Mouse (Mus musculus) hindbrain, embryonic 14.5 days (tissue): ENCODE measurements around the gene Rpl10a. TPM values are rescaled to one million over a fixed set of nuclear protein-coding genes. Genes with fewer than 3 reads are reported as not detected.
"Not testable (repeated sequence)": the region's sequence is repeated elsewhere in the genome, so short reads cannot be mapped to it uniquely, and the experiment has no call there.

Experiments used
- ATAC-seq: fragments of 200-750 bp; cut with Nextera tagmentation; 2 replicates; pipeline ENCODE4 v1.8.0; 2017; ENCODE audit warnings: moderate number of reproducible peaks, mild to moderate bottlenecking, moderate TSS enrichment, moderate library complexity; ENCODE audit not compliant: low FRiP score
- DNase-seq: peaks from one replicate; pipeline ENCODE4 v3.0.0-alpha.2; 2015; ENCODE audit warnings: low spot score
- H3K27ac ChIP-seq: fragments of 300-500 bp; sonication (generic); 2 replicates; pipeline ENCODE4 v1.5.1; 2014; ENCODE audit warnings: mild to moderate bottlenecking, moderate library complexity
- H3K27me3 ChIP-seq: fragments of 300-500 bp; sonication (generic); 2 replicates; pipeline ENCODE4 v1.6.1; 2014; ENCODE audit warnings: mild to moderate bottlenecking, low read length, mixed read lengths; ENCODE audit not compliant: control insufficient read depth, insufficient read depth
- H3K36me3 ChIP-seq: fragments of 300-500 bp; sonication (generic); replicated peaks from 2 replicates; pipeline ENCODE4 v1.6.1; 2014; ENCODE audit not compliant: control insufficient read depth, insufficient read depth
- H3K4me1 ChIP-seq: fragments of 300-500 bp; sonication (generic); replicated peaks from 2 replicates; pipeline ENCODE4 v1.6.1; 2014; ENCODE audit warnings: antibody characterized with exemption, low read length, mixed read lengths; ENCODE audit not compliant: control insufficient read depth, insufficient read depth
- H3K4me2 ChIP-seq: fragments of 300-500 bp; sonication (generic); replicated peaks from 2 replicates; pipeline ENCODE4 v1.6.1; 2014; ENCODE audit warnings: mild to moderate bottlenecking, moderate library complexity
- H3K4me3 ChIP-seq: fragments of 300-500 bp; sonication (generic); replicated peaks from 2 replicates; pipeline ENCODE4 v1.5.1; 2014; ENCODE audit warnings: mild to moderate bottlenecking, low read length
- H3K9ac ChIP-seq: fragments of 300-500 bp; sonication (generic); 2 replicates; pipeline ENCODE4 v1.6.1; 2014
- H3K9me3 ChIP-seq: fragments of 300-500 bp; sonication (generic); 2 replicates; pipeline ENCODE4 v1.6.1; 2016; ENCODE audit warnings: low read length; ENCODE audit not compliant: control insufficient read depth
- WGBS: fragments of 180-500 bp; shearing (Covaris S2); extraction: QIAGEN DNeasy Blood & Tissue Kit; methylation state at CpG from one replicate; pipeline ENCODE4 v1.1.7; 2014; 5-methylcytosine and 5-hydroxymethylcytosine counted together
- polyA plus RNA-seq: library from polyadenylated mRNA; unstranded; fragments of >200 nt; fragmentation: Nextera tagmentation; extraction: Ambion mirVana; gene quantifications from 2 replicates; pipeline ENCODE4 v1.2.1, GENCODE M21; 2014

Gene Rpl10a
- polyA plus RNA-seq, 1 experiment from 2014 or later: 441 TPM

DNA sequence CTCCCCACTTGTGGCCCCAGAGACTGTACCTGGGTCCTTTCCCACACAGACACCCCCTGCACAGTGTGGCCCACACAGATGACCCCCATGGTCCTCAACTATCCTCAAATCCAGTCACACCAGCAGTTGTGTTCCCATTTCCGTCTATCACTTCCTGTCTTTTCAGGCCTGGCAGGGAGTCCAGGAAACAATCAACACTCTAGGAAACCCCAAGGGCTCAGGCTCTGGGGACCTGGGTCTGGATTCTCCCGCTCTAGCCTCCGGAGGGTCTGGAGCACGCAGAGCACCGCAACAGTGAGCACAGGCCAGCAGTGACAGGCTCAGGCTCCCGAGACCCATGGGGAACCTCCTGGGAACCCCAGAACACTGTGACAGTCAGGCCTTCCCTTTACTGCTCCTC is 19.9 kb downstream of the Rpl10a start:
- DNase-seq: no peak
- Histone ChIP-seq H3K4me1 (peaks cover 15% of the 10 kb centered on the region), H3K36me3 (no peaks in the 10 kb centered on the region), H3K9ac (no peak overlapping the region), H3K9me3 (no peaks in the 10 kb centered on the region), H3K27me3 (peaks cover 34% of the 10 kb centered on the region), H3K4me2 (0 out of 2 replicates have a peak overlapping the region, but pooled peaks have one; percentile 91), H3K4me3 (no peak overlapping the region), H3K27ac (no peak overlapping the region)
- ATAC-seq: no peak
- WGBS: 68% methylated on average over 6 of the region's 6 CpGs

DNA sequence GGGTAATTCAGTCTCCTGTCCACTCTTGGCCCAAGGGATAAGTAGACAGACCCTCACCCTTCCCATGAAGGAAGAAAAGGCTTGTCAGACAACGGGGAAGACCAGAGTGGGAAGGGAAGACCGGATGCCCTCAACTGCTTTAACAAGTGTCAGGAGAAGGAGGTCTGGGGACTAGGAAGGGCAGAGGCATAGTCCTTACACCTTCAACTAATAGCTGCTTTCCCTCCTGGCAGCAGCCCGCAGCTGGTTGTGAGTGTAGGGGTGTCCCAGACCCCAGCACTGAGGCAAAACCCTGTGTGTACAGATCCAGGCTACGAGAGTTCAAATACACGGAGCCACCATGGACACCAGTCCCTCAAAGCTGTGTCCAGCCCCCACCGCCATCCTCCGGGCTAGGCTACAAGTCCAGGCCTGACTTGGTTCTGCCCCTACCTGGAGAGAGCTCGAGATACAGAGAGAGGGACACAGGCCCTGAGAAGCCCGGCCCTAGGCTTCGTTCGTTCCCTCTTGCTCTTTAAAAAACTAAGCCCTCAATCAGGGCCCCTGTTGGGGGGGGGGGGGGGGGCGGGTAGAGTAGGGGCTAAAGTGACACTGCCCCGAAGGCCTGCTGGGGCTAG is 21.1 kb downstream of the Rpl10a start:
- Histone ChIP-seq H3K4me2 (peak overlapping the region; percentile 91), H3K4me1 (peaks cover 15% of the 10 kb centered on the region), H3K9me3 (no peaks in the 10 kb centered on the region), H3K9ac (peak overlapping the region; percentile 54), H3K27me3 (peaks cover 34% of the 10 kb centered on the region), H3K4me3 (peak overlapping the region; percentile 54), H3K27ac (no peak overlapping the region), H3K36me3 (no peaks in the 10 kb centered on the region)
- ATAC-seq (no peak), DNase-seq (no peak)
- WGBS: 15% methylated on average over 12 of the region's 13 CpGs

DNA sequence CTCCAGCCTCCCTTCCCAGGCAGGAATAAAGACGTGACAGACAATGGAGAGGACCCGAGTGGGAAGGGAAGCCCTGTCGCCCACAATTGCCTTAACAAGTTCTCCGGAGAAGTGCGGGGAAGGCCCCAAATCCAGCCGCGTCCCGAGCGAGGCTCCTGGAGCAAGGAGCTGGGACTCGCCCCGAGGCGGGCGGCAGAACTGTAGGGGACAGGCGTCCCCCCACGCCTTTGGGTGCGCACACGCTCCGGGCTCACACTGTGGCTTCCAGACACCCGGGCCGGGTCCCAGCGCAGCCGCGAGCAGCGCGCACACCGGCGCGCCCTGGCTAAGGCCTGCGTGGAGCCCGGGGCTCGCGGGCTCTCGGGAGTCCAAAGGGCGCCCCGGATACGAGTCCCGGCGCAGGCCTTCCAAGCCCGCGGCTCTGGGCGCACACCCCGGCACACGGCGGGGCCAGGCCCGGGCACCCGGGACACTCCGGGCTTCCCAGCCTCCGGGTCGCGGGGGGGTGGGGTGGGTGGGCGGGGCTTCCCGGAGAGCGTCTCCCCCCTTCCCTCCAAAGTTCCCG is 21.7 kb downstream of the Rpl10a start:
- no peak for DNase-seq
- H3K9me3 ChIP-seq: no peaks in the 10 kb centered on the region
- H3K4me3 ChIP-seq: peak overlapping the region; percentile 54
- peak overlapping the region; percentile 54 for H3K9ac ChIP-seq
- no peaks in the 10 kb centered on the region for H3K36me3 ChIP-seq
- H3K4me1 ChIP-seq: peaks cover 15% of the 10 kb centered on the region
- peaks cover 34% of the 10 kb centered on the region for H3K27me3 ChIP-seq
- H3K27ac ChIP-seq: 0 out of 2 replicates have a peak overlapping the region, but pooled peaks have one; percentile 43
- peak; percentile 18; the same call in 1 of the 2 replicates for ATAC-seq
- WGBS: under 1% methylated on average over 44 of the region's 54 CpGs
- H3K4me2 ChIP-seq: peak overlapping the region; percentile 91

DNA sequence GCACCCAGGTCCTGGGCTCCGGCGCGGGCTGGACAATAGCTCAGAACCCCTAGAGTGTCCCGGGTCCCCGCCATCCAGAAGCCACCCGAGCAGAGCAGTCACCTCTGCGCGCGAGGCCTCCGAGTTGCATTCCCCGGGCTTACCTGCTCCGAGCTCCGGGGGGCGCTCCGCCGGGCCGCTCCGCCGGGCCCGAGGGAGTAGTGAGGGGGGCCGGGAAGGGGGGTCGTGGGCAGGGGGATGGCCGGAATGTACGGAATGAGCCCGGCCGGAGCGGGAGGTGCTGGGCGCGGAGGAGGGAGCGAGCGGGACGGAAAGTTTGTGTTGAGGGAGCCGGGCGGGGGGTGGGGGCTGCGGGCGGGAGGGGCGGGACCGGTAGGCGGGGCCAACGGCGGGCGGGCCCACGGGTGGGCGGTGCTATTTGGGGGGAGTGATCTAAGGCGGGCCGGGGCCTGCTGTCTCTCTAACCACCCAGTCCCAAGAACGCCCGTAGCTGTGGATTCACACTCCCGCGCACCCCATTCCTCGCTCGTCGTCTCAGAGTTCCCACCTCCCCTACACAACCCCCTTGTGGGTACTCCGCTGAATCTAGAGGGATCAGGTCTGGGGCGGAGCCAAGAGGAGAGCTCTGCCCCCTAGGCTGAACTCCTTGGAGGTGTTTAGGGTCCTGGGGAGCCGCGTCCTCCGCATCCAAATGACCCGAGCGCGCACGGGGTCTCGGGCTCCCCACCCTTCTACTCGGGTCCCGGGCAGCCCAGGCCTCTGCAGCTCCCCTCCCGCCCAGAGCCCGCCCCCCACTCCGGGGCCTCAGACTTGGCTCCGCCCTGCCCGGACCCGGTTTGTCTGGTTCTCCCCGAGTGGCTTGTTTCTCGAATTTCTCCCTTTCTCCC is 22.4 kb downstream of the Rpl10a start, which contains the start of gene Tead3:
Tead3 (minus strand) TSS at position 352 of the 887 bp plus-strand sequence.
- H3K9me3 ChIP-seq: no peaks in the 10 kb centered on the region
- ATAC-seq: peak; percentile 64
- peak within 1 kb of the TSS; percentile 91 for H3K4me2 ChIP-seq
- DNase-seq: peak; percentile 57
- H3K9ac ChIP-seq: peak within 1 kb of the TSS; percentile 54
- peak within 1 kb of the TSS; percentile 54 for H3K4me3 ChIP-seq
- H3K4me1 ChIP-seq: peaks cover 10% of the 10 kb centered on the region
- peaks cover 29% of the 10 kb centered on the region for H3K27me3 ChIP-seq
- no peaks in the 10 kb centered on the region for H3K36me3 ChIP-seq
- WGBS: under 1% methylated on average over 57 of the region's 73 CpGs
- H3K27ac ChIP-seq: 0 out of 2 replicates have a peak within 1 kb of the TSS, but pooled peaks have one; percentile 43

DNA sequence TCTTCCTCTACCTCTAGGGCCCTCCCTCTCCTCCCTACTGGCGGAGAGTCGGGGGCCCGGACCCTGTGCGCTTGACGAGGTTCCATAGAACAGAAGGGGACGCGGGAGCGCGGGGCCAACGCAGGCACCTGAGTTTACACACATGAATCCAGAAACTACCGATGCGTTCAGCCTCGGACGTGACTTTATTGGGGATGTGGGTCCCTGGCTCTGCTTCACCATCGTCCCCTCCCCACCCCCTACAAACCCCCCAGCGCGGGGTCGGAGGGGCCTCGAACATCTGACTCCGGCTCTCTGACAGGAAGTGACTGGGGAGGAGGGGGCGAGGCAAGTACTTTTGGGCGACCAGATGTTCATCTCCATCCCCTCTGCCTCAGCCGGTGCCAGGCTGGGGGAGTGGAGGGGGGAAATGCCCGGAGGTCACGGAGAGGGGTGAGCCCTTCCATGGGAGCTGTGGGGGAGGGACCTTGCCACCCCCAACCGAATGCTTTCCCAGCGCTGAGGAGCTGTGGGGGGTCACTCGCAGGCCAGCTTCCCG is 23.2 kb downstream of the Rpl10a start:
- Histone ChIP-seq H3K4me2 (peak overlapping the region; percentile 91), H3K9me3 (no peaks in the 10 kb centered on the region), H3K36me3 (no peaks in the 10 kb centered on the region), H3K9ac (peak overlapping the region; percentile 51), H3K27ac (no peak overlapping the region), H3K4me1 (peaks cover 5% of the 10 kb centered on the region), H3K4me3 (peak overlapping the region; percentile 54), H3K27me3 (peaks cover 29% of the 10 kb centered on the region)
- 2% methylated on average over 28 of the region's 29 CpGs for WGBS
- DNase-seq (no peak), ATAC-seq (peak; percentile 9; the same call in 1 of the 2 replicates)

DNA sequence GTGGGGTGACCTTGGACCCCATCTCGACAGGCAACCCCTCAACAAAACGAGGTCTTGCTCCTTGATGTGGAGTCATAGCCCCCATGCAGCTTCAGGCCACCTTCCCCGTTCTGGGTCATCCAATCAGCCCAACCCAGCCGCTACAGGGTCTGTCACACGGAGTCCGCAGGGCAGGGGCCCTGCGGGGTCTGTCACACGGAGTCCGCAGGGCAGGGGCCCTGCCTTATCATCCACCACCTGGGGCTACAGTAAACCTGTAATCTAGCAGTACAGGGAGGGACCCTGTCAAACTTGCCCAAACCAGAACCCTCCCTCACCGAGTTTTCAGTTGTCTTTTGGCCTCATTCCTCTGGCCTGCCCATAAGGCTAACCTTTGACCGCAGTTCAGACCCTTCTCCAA is 23.7 kb downstream of the Rpl10a start:
- no peak overlapping the region for H3K27ac ChIP-seq
- peaks cover 5% of the 10 kb centered on the region for H3K4me1 ChIP-seq
- DNase-seq (no peak), ATAC-seq (no peak)
- 13% methylated on average over 11 of the region's 11 CpGs for WGBS
- H3K9ac ChIP-seq: no peak overlapping the region
- no peaks in the 10 kb centered on the region for H3K36me3 ChIP-seq
- no peaks in the 10 kb centered on the region for H3K9me3 ChIP-seq
- H3K4me2 ChIP-seq: 0 out of 2 replicates have a peak overlapping the region, but pooled peaks have one; percentile 91
- 0 out of 2 replicates have a peak overlapping the region, but pooled peaks have one; percentile 54 for H3K4me3 ChIP-seq
- peaks cover 29% of the 10 kb centered on the region for H3K27me3 ChIP-seq

DNA sequence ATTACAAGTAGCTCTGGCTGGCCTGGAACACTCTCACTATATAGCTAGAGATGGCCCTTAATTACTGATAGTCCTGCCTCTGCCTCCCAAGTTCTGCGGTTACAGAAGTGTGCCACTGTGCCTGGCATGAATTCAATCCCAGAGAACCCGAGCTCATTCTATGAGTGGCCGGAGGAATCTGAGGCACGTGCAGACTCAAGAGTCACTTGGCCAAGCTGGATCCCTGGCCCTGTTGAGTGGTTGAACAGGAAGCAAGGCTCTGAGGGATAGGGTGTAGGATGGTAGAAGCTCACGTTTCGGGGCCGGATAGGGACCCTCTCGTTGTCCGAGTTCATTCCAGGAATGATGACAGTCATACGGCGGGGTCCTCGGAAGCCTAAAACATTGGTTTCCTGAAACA is 27.6 kb downstream of the Rpl10a start:
- Histone ChIP-seq H3K4me3 (no peak overlapping the region), H3K27ac (no peak overlapping the region), H3K9ac (no peak overlapping the region), H3K4me2 (no peak overlapping the region), H3K4me1 (peaks cover 3% of the 10 kb centered on the region), H3K36me3 (no peaks in the 10 kb centered on the region), H3K9me3 (no peaks in the 10 kb centered on the region), H3K27me3 (peaks cover 42% of the 10 kb centered on the region)
- WGBS: 87% methylated on average over 12 of the region's 12 CpGs
- ATAC-seq (no peak), DNase-seq (no peak)

DNA sequence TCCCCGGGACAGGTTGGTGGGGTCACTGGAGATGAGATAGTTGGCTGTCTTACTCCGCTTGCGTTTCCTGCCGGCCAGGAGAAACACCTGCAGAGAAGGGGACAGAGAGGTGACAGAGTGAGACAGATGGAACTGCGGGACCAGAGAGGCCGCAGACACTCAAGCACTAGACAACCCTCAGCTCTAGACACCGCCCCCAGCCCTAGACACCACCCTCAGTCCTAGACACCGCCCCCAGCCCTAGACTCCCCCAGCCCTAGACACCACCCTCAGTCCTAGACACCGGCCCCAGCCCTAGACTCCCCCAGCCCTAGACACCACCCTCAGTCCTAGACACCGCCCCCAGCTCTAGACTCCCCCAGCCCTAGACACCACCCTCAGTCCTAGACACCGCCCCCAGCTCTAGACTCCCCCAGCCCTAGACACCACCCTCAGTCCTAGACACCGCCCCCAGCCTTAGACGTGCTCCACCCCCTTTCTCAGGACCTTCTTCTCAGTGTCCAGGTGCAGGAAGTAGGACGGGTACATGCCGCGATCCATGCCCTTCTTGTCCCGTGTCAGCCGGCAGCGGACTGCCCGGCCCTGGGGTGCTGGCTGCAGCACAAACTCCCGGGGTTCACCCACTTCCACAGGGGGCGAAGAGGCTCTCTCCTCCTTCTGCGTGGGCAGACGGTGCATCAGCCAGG is 30.4 kb downstream of the Rpl10a start:
- peaks cover 51% of the 10 kb centered on the region for H3K27me3 ChIP-seq
- not testable (repeated sequence) for H3K36me3 ChIP-seq, H3K9ac ChIP-seq, H3K9me3 ChIP-seq, DNase-seq, H3K4me3 ChIP-seq, H3K4me1 ChIP-seq, H3K4me2 ChIP-seq, H3K27ac ChIP-seq, ATAC-seq
- WGBS: 17% methylated on average over 21 of the region's 24 CpGs
